ENCODE assay signal across 30 mouse cellular contexts in the genomic region with DNA sequence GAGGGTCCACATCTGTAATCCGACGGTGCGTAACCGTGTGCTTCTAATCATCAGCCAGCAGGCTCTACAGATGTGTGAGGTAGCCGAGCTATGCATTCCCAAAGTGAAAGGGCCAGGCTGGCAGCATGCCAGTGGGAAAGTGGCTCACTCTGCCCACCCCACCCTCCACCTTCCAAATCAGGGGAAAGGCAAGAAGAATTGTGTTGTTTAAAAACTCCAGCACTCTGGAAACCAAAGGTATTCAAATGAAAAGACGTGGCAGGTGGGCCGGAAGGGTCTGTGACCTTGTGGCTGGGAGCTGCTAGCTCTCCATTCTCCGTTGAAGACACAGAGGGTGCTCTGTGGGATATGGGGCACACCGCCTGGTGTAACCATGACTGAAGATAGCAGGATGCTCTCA.
DNase-seq lines count a peak whose midpoint lies in the region; ATAC-seq and TF ChIP-seq lines count a peak whose summit lies in the region.
"Had no signal": no experiment of that assay in that cellular context is flagged by ENCODE, and none has a peak within 500 bp of the region (broad histone marks: within the 10 kb centered on the region; RNA-seq: fewer than 3 reads in every experiment).

No protein-coding gene starts in this region.

- no peak overlapping the region for H3K9ac ChIP-seq in heart, embryonic 15.5 days
- H3K9ac ChIP-seq in lung, embryonic 14.5 days: no peak overlapping the region
- H3K9ac ChIP-seq: embryonic facial prominence, embryonic 12.5 days; intestine, embryonic 15.5 days; midbrain, embryonic 12.5 days; stomach, embryonic 15.5 days had no signal

- WGBS in heart, embryonic 15.5 days: 48% methylated on average over 9 of the region's 9 CpGs
- 56% methylated on average over 9 of the region's 9 CpGs for WGBS in lung, embryonic 14.5 days

- H3K27ac ChIP-seq in heart, embryonic 15.5 days: no peak overlapping the region
- no peak overlapping the region for H3K27ac ChIP-seq in lung, embryonic 14.5 days (ENCODE audit: low read depth)
- H3K27ac ChIP-seq: embryonic facial prominence, embryonic 12.5 days; intestine, embryonic 15.5 days; midbrain, embryonic 12.5 days; stomach, embryonic 15.5 days had no signal

- no peak overlapping the region for H3K4me2 ChIP-seq in heart, embryonic 15.5 days
- H3K4me2 ChIP-seq in lung, embryonic 14.5 days: no peak overlapping the region
- H3K4me2 ChIP-seq: embryonic facial prominence, embryonic 12.5 days; heart, embryonic 11.5 days; intestine, embryonic 15.5 days; liver, embryonic 11.5 days; midbrain, embryonic 12.5 days; stomach, embryonic 15.5 days had no signal

- no peaks in the 10 kb centered on the region for H3K9me3 ChIP-seq in heart, embryonic 15.5 days (replicated peaks)
- no peaks in the 10 kb centered on the region for H3K9me3 ChIP-seq in lung, embryonic 14.5 days (ENCODE audit: low read depth, low read length)
- H3K9me3 ChIP-seq: embryonic facial prominence, embryonic 12.5 days; intestine, embryonic 15.5 days; megakaryocyte, embryonic 14.5 days; midbrain, embryonic 12.5 days; stomach, embryonic 15.5 days had no signal

- H3K4me3 ChIP-seq in heart, embryonic 15.5 days: no peak overlapping the region
- no peak overlapping the region for H3K4me3 ChIP-seq in lung, embryonic 14.5 days (ENCODE audit: low read depth, low read length)
- H3K4me3 ChIP-seq: embryonic facial prominence, embryonic 12.5 days; intestine, embryonic 15.5 days; megakaryocyte, embryonic 14.5 days; midbrain, embryonic 12.5 days; stomach, embryonic 15.5 days had no signal

- DNase-seq in heart, adult 11 months: no peak
- DNase-seq in lung, embryonic 14.5 days: peak; percentile 21
- DNase-seq in lung, postnatal 4 days: no peak
- peak; percentile 77 for DNase-seq in ZHBTc4 (ENCODE audit: low read depth, low spot score)
- DNase-seq: adrenal gland, adult 2 months; adrenal gland, postnatal 36 days; B cell, adult 2 months; cerebellum, adult 2 months; cerebellum, postnatal 25 days; gastrocnemius, postnatal 25 days; heart, adult 18-20 months; heart, postnatal 4 days; kidney, adult 2 months; kidney, postnatal 10 days; layer of hippocampus, postnatal 36 days; left cerebral cortex, postnatal 4 days; lung, postnatal 36 days; right cerebral cortex, postnatal 14 days had no signal

- H3K27me3 ChIP-seq in heart, embryonic 15.5 days: no peaks in the 10 kb centered on the region
- no peaks in the 10 kb centered on the region for H3K27me3 ChIP-seq in lung, embryonic 14.5 days (ENCODE audit: insufficient read depth, low read length)
- H3K27me3 ChIP-seq: embryonic facial prominence, embryonic 12.5 days; intestine, embryonic 15.5 days; midbrain, embryonic 12.5 days; stomach, embryonic 15.5 days had no signal

- ATAC-seq in heart, embryonic 15.5 days (replicated peaks; ENCODE audit: insufficient number of reproducible peaks, insufficient read depth, low FRiP score, low read depth): 0 out of 2 replicates have a peak, but pooled peaks have one; percentile 7
- no peak for ATAC-seq in lung, embryonic 14.5 days (ENCODE audit: insufficient read depth)
- ATAC-seq in activated CD4-positive, CD25-positive, alpha-beta regulatory T cell, adult 4 months: no peak
- ATAC-seq: hindbrain, embryonic 16.5 days; intestine, embryonic 15.5 days; Patski had no signal

- H3K4me1 ChIP-seq in heart, embryonic 15.5 days (replicated peaks): peaks cover 19% of the 10 kb centered on the region
- no peaks in the 10 kb centered on the region for H3K4me1 ChIP-seq in lung, embryonic 14.5 days (ENCODE audit: insufficient read depth)
- H3K4me1 ChIP-seq: intestine, embryonic 15.5 days; megakaryocyte, embryonic 14.5 days; stomach, embryonic 15.5 days had no signal

- TF ChIP-seq CTCF in lung, embryonic 14.5 days (IDR thresholded peaks at IDR 0.05; ENCODE audit: low read depth): no peak

- H3K36me3 ChIP-seq in heart, embryonic 15.5 days: no peaks in the 10 kb centered on the region
- H3K36me3 ChIP-seq in lung, embryonic 14.5 days (ENCODE audit: insufficient read depth): no peaks in the 10 kb centered on the region
- H3K36me3 ChIP-seq: embryonic facial prominence, embryonic 12.5 days; G1E; intestine, embryonic 15.5 days; midbrain, embryonic 12.5 days; stomach, embryonic 15.5 days had no signal

Comparison
In these comparisons a context has a peak if more than half of its experiments do, and no peak if none do; other contexts are left out.
1. DNase-seq: peak in lung, embryonic 14.5 days (single experiment) and ZHBTc4 (single experiment); none in heart, adult 11 months (single experiment) and lung, postnatal 4 days (0 of 2).